ENCODE assay signal across 24 mouse cellular contexts in the genomic region with DNA sequence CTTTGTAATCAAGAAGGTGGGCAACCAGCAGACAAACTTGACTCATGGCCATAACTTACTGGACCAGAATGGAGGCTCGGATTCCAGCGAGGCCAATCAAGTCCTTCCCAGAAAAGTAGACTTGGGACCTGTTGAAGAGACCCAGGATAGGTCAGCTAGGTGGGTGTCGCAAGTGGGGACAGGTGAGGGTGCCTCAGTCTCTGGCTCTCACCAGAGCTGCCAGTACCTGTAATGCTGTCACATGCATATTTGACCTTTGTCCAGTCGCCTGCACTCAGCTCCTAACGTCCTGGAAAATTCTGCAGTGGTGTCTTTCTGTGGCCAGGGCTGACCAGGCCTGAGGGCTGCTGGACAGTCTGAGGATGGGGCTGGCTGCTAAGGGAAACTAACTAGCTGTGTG. TPM values are rescaled to one million over a fixed set of nuclear protein-coding genes. Genes with fewer than 3 reads are reported as not detected.
DNase-seq lines count a peak whose midpoint lies in the region; ATAC-seq and TF ChIP-seq lines count a peak whose summit lies in the region.
"Had no signal": no experiment of that assay in that cellular context is flagged by ENCODE, and none has a peak within 500 bp of the region (broad histone marks: within the 10 kb centered on the region; RNA-seq: fewer than 3 reads in every experiment).

No protein-coding gene starts in this region.

- no peak overlapping the region for H3K4me2 ChIP-seq in kidney, embryonic 15.5 days
- H3K4me2 ChIP-seq in liver, embryonic 15.5 days, result no peak overlapping the region
- H3K4me2 ChIP-seq in intestine, embryonic 16.5 days (ENCODE audit: low read depth, low read length), result no peak overlapping the region
- no peak overlapping the region for H3K4me2 ChIP-seq in liver, postnatal 0 days (ENCODE audit: low read depth, low read length)
- H3K4me2 ChIP-seq: embryonic facial prominence, embryonic 12.5 days; forebrain, embryonic 15.5 days; heart, embryonic 13.5 days; hindbrain, embryonic 12.5 days; stomach, embryonic 15.5 days had no signal

- H3K27me3 ChIP-seq in kidney, embryonic 15.5 days, result no peaks in the 10 kb centered on the region
- no peaks in the 10 kb centered on the region for H3K27me3 ChIP-seq in liver, embryonic 15.5 days
- no peaks in the 10 kb centered on the region for H3K27me3 ChIP-seq in intestine, embryonic 16.5 days (replicated peaks; ENCODE audit: control insufficient read depth, insufficient read depth, low read length)
- H3K27me3 ChIP-seq in liver, postnatal 0 days (ENCODE audit: insufficient read depth, low read length), result no peaks in the 10 kb centered on the region
- H3K27me3 ChIP-seq: embryonic facial prominence, embryonic 12.5 days; forebrain, embryonic 15.5 days; heart, embryonic 13.5 days; hindbrain, embryonic 12.5 days; limb, embryonic 13.5 days; neural tube, embryonic 15.5 days; stomach, embryonic 15.5 days had no signal

- no peak for TF ChIP-seq CTCF in liver, postnatal 0 days (IDR thresholded peaks at IDR 0.05; ENCODE audit: low read depth)

- H3K4me3 ChIP-seq in kidney, embryonic 15.5 days (replicated peaks), result no peak overlapping the region
- H3K4me3 ChIP-seq in liver, embryonic 15.5 days (replicated peaks), result no peak overlapping the region
- H3K4me3 ChIP-seq in intestine, embryonic 16.5 days (ENCODE audit: low read length), result no peak overlapping the region
- no peak overlapping the region for H3K4me3 ChIP-seq in liver, postnatal 0 days (ENCODE audit: low read depth, low read length)
- H3K4me3 ChIP-seq: embryonic facial prominence, embryonic 12.5 days; forebrain, embryonic 15.5 days; gastrocnemius, adult 2 months; heart, adult 2 months; heart, embryonic 13.5 days; hindbrain, embryonic 12.5 days; layer of hippocampus, adult 2 months; left cerebral cortex, adult 2 months; limb, embryonic 13.5 days; neural tube, embryonic 15.5 days; stomach, embryonic 15.5 days had no signal

- TF ChIP-seq EP300 in liver, postnatal 0 days (IDR thresholded peaks at IDR 0.05; ENCODE audit: low read depth), result no peak

- no peak overlapping the region for H3K9ac ChIP-seq in kidney, embryonic 15.5 days
- H3K9ac ChIP-seq in liver, embryonic 15.5 days, result no peak overlapping the region
- H3K9ac ChIP-seq in intestine, embryonic 16.5 days (ENCODE audit: low read depth, low read length), result no peak overlapping the region
- no peak overlapping the region for H3K9ac ChIP-seq in liver, postnatal 0 days (replicated peaks)
- H3K9ac ChIP-seq: embryonic facial prominence, embryonic 12.5 days; forebrain, embryonic 15.5 days; heart, embryonic 13.5 days; hindbrain, embryonic 12.5 days; limb, embryonic 13.5 days; neural tube, embryonic 15.5 days; stomach, embryonic 15.5 days had no signal

- peaks cover 20% of the 10 kb centered on the region for H3K36me3 ChIP-seq in kidney, embryonic 15.5 days
- peaks cover 7% of the 10 kb centered on the region for H3K36me3 ChIP-seq in liver, embryonic 15.5 days (replicated peaks)
- peaks cover 6% of the 10 kb centered on the region; the same call in 1 of the 2 replicates for H3K36me3 ChIP-seq in intestine, embryonic 16.5 days (ENCODE audit: control insufficient read depth, insufficient read depth, low read length)
- H3K36me3 ChIP-seq in liver, postnatal 0 days (replicated peaks; ENCODE audit: insufficient read depth, low read length), result peaks cover 3% of the 10 kb centered on the region; the same call in 1 of the 2 replicates

- 84% methylated on average over 5 of the region's 5 CpGs for WGBS in kidney, embryonic 15.5 days
- 71% methylated on average over 5 of the region's 5 CpGs for WGBS in liver, embryonic 15.5 days (ENCODE audit: insufficient replicate concordance)
- 80% methylated on average over 5 of the region's 5 CpGs for WGBS in intestine, embryonic 16.5 days
- 73% methylated on average over 5 of the region's 5 CpGs for WGBS in liver, postnatal 0 days (ENCODE audit: insufficient replicate concordance)

- DNase-seq in kidney, postnatal 25 days, result no peak
- DNase-seq in liver, result no peak
- no peak for DNase-seq in liver, postnatal 0 days
- DNase-seq in gastrocnemius, postnatal 10 days, result no peak
- DNase-seq: adrenal gland, postnatal 25 days; lung, adult 18-20 months; right cerebral cortex, postnatal 14 days had no signal

- no peaks in the 10 kb centered on the region for H3K9me3 ChIP-seq in kidney, embryonic 15.5 days (replicated peaks)
- no peaks in the 10 kb centered on the region for H3K9me3 ChIP-seq in liver, embryonic 15.5 days (replicated peaks)
- no peaks in the 10 kb centered on the region for H3K9me3 ChIP-seq in intestine, embryonic 16.5 days (ENCODE audit: control insufficient read depth, low read length)
- H3K9me3 ChIP-seq in liver, postnatal 0 days (ENCODE audit: low read length), result no peaks in the 10 kb centered on the region
- H3K9me3 ChIP-seq: embryonic facial prominence, embryonic 12.5 days; forebrain, embryonic 15.5 days; heart, embryonic 13.5 days; hindbrain, embryonic 12.5 days; limb, embryonic 13.5 days; neural tube, embryonic 15.5 days; stomach, embryonic 15.5 days had no signal

- ATAC-seq in kidney, embryonic 15.5 days (replicated peaks; ENCODE audit: low FRiP score), result 0 out of 2 replicates have a peak, but pooled peaks have one; percentile 19
- ATAC-seq in liver, embryonic 15.5 days (ENCODE audit: insufficient read depth), result 0 out of 2 replicates have a peak, but pooled peaks have one; percentile 20
- peak; percentile 74 for ATAC-seq in intestine, embryonic 16.5 days
- ATAC-seq in liver, postnatal 0 days, result peak; percentile 72
- ATAC-seq: CD4-positive, CD25-positive, alpha-beta regulatory T cell, adult 4 months; forebrain, embryonic 15.5 days; lung, postnatal 0 days had no signal

- no peak overlapping the region for H3K27ac ChIP-seq in kidney, embryonic 15.5 days
- no peak overlapping the region for H3K27ac ChIP-seq in liver, embryonic 15.5 days (replicated peaks)
- peak overlapping the region; percentile 19; the same call in 1 of the 2 replicates for H3K27ac ChIP-seq in intestine, embryonic 16.5 days (ENCODE audit: low read length)
- no peak overlapping the region for H3K27ac ChIP-seq in liver, postnatal 0 days (ENCODE audit: low read depth)
- H3K27ac ChIP-seq: embryonic facial prominence, embryonic 12.5 days; forebrain, embryonic 15.5 days; gastrocnemius, adult 2 months; heart, adult 2 months; heart, embryonic 13.5 days; hindbrain, embryonic 12.5 days; layer of hippocampus, adult 2 months; left cerebral cortex, adult 2 months; limb, embryonic 13.5 days; macrophage; neural tube, embryonic 15.5 days; stomach, embryonic 15.5 days had no signal

- H3K4me1 ChIP-seq in kidney, embryonic 15.5 days, result peaks cover 10% of the 10 kb centered on the region; the same call in 1 of the 2 replicates
- H3K4me1 ChIP-seq in liver, embryonic 15.5 days (replicated peaks), result no peaks in the 10 kb centered on the region; the same call in 1 of the 2 replicates
- H3K4me1 ChIP-seq in intestine, embryonic 16.5 days (ENCODE audit: control insufficient read depth, insufficient read depth, low read length), result 0 out of 2 replicates have a peak, but pooled peaks cover 3% of the 10 kb centered on the region
- H3K4me1 ChIP-seq in liver, postnatal 0 days (ENCODE audit: insufficient read depth), result no peaks in the 10 kb centered on the region
- H3K4me1 ChIP-seq: embryonic facial prominence, embryonic 12.5 days; forebrain, embryonic 15.5 days; limb, embryonic 13.5 days; stomach, embryonic 15.5 days had no signal

RNA-seq across cellular contexts. Expression of a gene that starts 9.1 kb away (rescaled TPM):
- polyA plus RNA-seq in kidney, embryonic 15.5 days (2015; fragmentation: Nextera tagmentation; extraction: Ambion mirVana), result 4.2 and 4.8 TPM in 2 replicates
- 7.2 and 7.3 TPM in 2 replicates for polyA plus RNA-seq in liver, embryonic 15.5 days (2015; fragmentation: Nextera tagmentation; extraction: Ambion mirVana)
- 4.8 and 5.2 TPM in 2 replicates for polyA plus RNA-seq in intestine, embryonic 16.5 days (2015; fragmentation: Nextera tagmentation; extraction: Ambion mirVana)
- 4.9 and 7.8 TPM in 2 replicates for polyA plus RNA-seq in liver, postnatal 0 days (2015; fragmentation: Nextera tagmentation; extraction: Ambion mirVana)
- 10 to 100 TPM in 1 of 2 experiments, 1 to 10 TPM in 1; 9.8 to 16.1 TPM for total RNA-seq in gastrocnemius, postnatal 10 days (2021)

RNA-seq across cellular contexts. Expression of a gene that starts 26.4 kb away (rescaled TPM):
- 35.4 and 42.2 TPM in 2 replicates for polyA plus RNA-seq in kidney, embryonic 15.5 days (2015; fragmentation: Nextera tagmentation; extraction: Ambion mirVana)
- polyA plus RNA-seq in liver, embryonic 15.5 days (2015; fragmentation: Nextera tagmentation; extraction: Ambion mirVana), result 6.6 and 6.8 TPM in 2 replicates
- 21.2 and 22.8 TPM in 2 replicates for polyA plus RNA-seq in intestine, embryonic 16.5 days (2015; fragmentation: Nextera tagmentation; extraction: Ambion mirVana)
- polyA plus RNA-seq in liver, postnatal 0 days (2015; fragmentation: Nextera tagmentation; extraction: Ambion mirVana), result 5.1 and 5.8 TPM in 2 replicates
- total RNA-seq in gastrocnemius, postnatal 10 days (2021), result 10 to 100 TPM; 49.7 to 52.2 TPM

Comparison
In these comparisons a context has a peak if more than half of its experiments do, and no peak if none do; other contexts are left out.
1. ATAC-seq: peak in every context shown above with its lines; median percentile 74 in intestine, embryonic 16.5 days; 72 in liver, postnatal 0 days; 20 in liver, embryonic 15.5 days; 19 in kidney, embryonic 15.5 days.